Mouse (Mus musculus) CH12.LX (cell line): Measurements from ENCODE around the gene Pkp4. TPM values are rescaled to one million over a fixed set of nuclear protein-coding genes. Genes with fewer than 3 reads are reported as not detected.

ENCODE experiments used
- DNase-seq: peaks from one replicate; pipeline ENCODE4 v3.0.0-alpha.2; 2013; ENCODE audit errors: extremely low read depth
- H3K27ac ChIP-seq: 2 replicates; pipeline ENCODE4 v1.5.1; 2012; ENCODE audit warnings: low read depth, mild to moderate bottlenecking, control low read depth, moderate library complexity; ENCODE audit not compliant: insufficient read depth
- H3K27me3 ChIP-seq: replicated peaks from 2 replicates; pipeline ENCODE3; 2012; ENCODE audit warnings: inconsistent platforms
- H3K36me3 ChIP-seq, 2 experiments: replicated peaks in 1 of 2; 2 replicates each; pipeline versions ENCODE3 to v1.6.1; 2012; ENCODE audit warnings: inconsistent platforms in 1 of 2, low read length in 1 of 2, mild to moderate bottlenecking in 1 of 2, mixed read lengths in 1 of 2, moderate library complexity in 1 of 2; ENCODE audit not compliant: control insufficient read depth in 1 of 2, insufficient read depth in 1 of 2
- H3K4me1 ChIP-seq, 2 experiments: 2 replicates each; pipeline ENCODE4 v1.6.1; 2012; ENCODE audit warnings: inconsistent platforms in 1 of 2, moderate library complexity in 1 of 2; ENCODE audit not compliant: insufficient read depth in 2 of 2, control insufficient read depth in 1 of 2
- H3K4me2 ChIP-seq: 2 replicates; pipeline ENCODE4 v1.6.1; 2012; ENCODE audit warnings: low read depth, mild to moderate bottlenecking, control low read depth; ENCODE audit not compliant: poor library complexity, insufficient read depth, severe bottlenecking
- H3K4me3 ChIP-seq, 3 experiments: fragments of 150-350 bp in 1 of 3; sonication (generic) in 1 of 3; replicated peaks in 1 of 3; 2 replicates each; pipeline versions ENCODE3 to v1.5.1; 2011 to 2012; ENCODE audit warnings: low read depth in 2 of 3, low read length in 2 of 3, mild to moderate bottlenecking in 2 of 3, moderate library complexity in 2 of 3, control low read depth in 1 of 3, improper control_type of control experiment in 1 of 3, inconsistent platforms in 1 of 3, mixed read lengths in 1 of 3; ENCODE audit not compliant: poor library complexity in 1 of 3
- H3K79me2 ChIP-seq: replicated peaks from 2 replicates; pipeline ENCODE4 v1.6.1; 2012; ENCODE audit warnings: mild to moderate bottlenecking, moderate library complexity; ENCODE audit not compliant: control insufficient read depth, poor library complexity, insufficient read depth, severe bottlenecking; ENCODE audit errors: extremely low read depth
- H3K9ac ChIP-seq: 2 replicates; pipeline ENCODE4 v1.6.1; 2012; ENCODE audit warnings: low read depth, mild to moderate bottlenecking, control low read depth, moderate library complexity; ENCODE audit not compliant: insufficient read depth
- H3K9me3 ChIP-seq: replicated peaks from 2 replicates; pipeline ENCODE3; 2012; ENCODE audit warnings: low read length, inconsistent platforms, mixed read lengths
- BHLHE40 ChIP-seq: IDR thresholded peaks from 2 replicates; pipeline ENCODE4 v1.6.1; 2011; ENCODE audit warnings: mild to moderate bottlenecking, low read depth, low read length, improper control_type of control experiment
- GABPA ChIP-seq: IDR thresholded peaks from 2 replicates; pipeline ENCODE4 v1.6.1; 2012; ENCODE audit warnings: low read depth, low read length, improper control_type of control experiment, inconsistent platforms; ENCODE audit not compliant: insufficient replicate concordance
- JUN ChIP-seq: IDR thresholded peaks from 2 replicates; pipeline ENCODE4 v1.6.1; 2011; ENCODE audit warnings: low read depth, mild to moderate bottlenecking, low read length, improper control_type of control experiment, moderate library complexity; ENCODE audit not compliant: insufficient read depth
- KAT2A ChIP-seq: IDR thresholded peaks from 2 replicates; pipeline ENCODE4 v1.6.1; 2012; ENCODE audit warnings: low read length, improper control_type of control experiment, inconsistent platforms; ENCODE audit not compliant: insufficient replicate concordance
- MAX ChIP-seq: IDR thresholded peaks from 2 replicates; pipeline ENCODE4 v1.6.1; 2011; ENCODE audit warnings: low read length, improper control_type of control experiment
- MAZ ChIP-seq: IDR thresholded peaks from 2 replicates; pipeline ENCODE4 v1.6.1; 2012; ENCODE audit warnings: low read depth, mild to moderate bottlenecking, inconsistent platforms, low read length, improper control_type of control experiment, moderate library complexity
- POLR2AphosphoS2 ChIP-seq: IDR thresholded peaks from 2 replicates; pipeline ENCODE4 v1.6.1; 2011; ENCODE audit warnings: low read depth, low read length, improper control_type of control experiment
- RAD21 ChIP-seq: IDR thresholded peaks from 2 replicates; pipeline ENCODE4 v1.6.1; 2011; ENCODE audit warnings: low read depth, mild to moderate bottlenecking, low read length, improper control_type of control experiment, moderate library complexity
- SIN3A ChIP-seq: IDR thresholded peaks from 2 replicates; pipeline ENCODE4 v1.6.1; 2012; ENCODE audit warnings: low read length, improper control_type of control experiment, inconsistent platforms
- TCF12 ChIP-seq: IDR thresholded peaks from 2 replicates; pipeline ENCODE4 v1.6.1; 2014; ENCODE audit warnings: low read depth, mild to moderate bottlenecking, inconsistent platforms, low read length, improper control_type of control experiment
- ZKSCAN1 ChIP-seq: IDR thresholded peaks from 2 replicates; pipeline ENCODE4 v1.6.1; 2012; ENCODE audit warnings: low read depth, inconsistent platforms, low read length, improper control_type of control experiment, borderline replicate concordance
- dilution Hi-C: fragments of 300-500 bp; cut with MboI; formaldehyde crosslinking; loops from 2 replicates; pipeline ENCODE4 v1.14.3; 2020; ENCODE audit warnings: low sequenced_read_pairs; ENCODE audit not compliant: extremely low pct_unique_long_range_greater_than_20kb, extremely low pct_ligation_motif_present
- in situ Hi-C: fragments of 300-500 bp; cut with MboI; formaldehyde crosslinking; loops from 3 replicates; pipeline ENCODE4 v1.14.3; 2019; ENCODE audit warnings: low sequenced_read_pairs, low pct_ligation_motif_present, low pct_unique_long_range_greater_than_20kb, mixed read lengths
- polyA plus RNA-seq: library from polyadenylated mRNA; unstranded; fragments of >175 nt; gene quantifications from 2 replicates; pipeline ENCODE4 v1.2.1, GENCODE M21; 2012; ENCODE audit warnings: low read depth; ENCODE audit not compliant: insufficient read length
- total RNA-seq, 2 experiments: library from RNA; depleted of rRNA; stranded (reverse); fragments of 300-350 nt in 1 of 2; fragments of >200 nt in 1 of 2; gene quantifications; 2 replicates each; pipeline ENCODE4 v1.2.3; 2012 to 2014

The Pkp4 gene
- total and polyA plus RNA-seq, 3 experiments: not detected

GRCm38 (mm10) chr2:59342591-59343210, 182.1 kb downstream of the Pkp4 start:
- no peaks in the 10 kb centered on the region for H3K79me2 ChIP-seq
- no peaks in the 10 kb centered on the region for H3K27me3 ChIP-seq
- no peak overlapping the region for H3K27ac ChIP-seq
- no peak overlapping the region for H3K4me3 ChIP-seq
- peaks cover 89% of the 10 kb centered on the region for H3K9me3 ChIP-seq
- TF ChIP-seq POLR2AphosphoS2 (no peak), KAT2A (no peak), JUN (no peak), ZKSCAN1 (no peak)
- no peak overlapping the region for H3K4me2 ChIP-seq
- no peak overlapping the region for H3K9ac ChIP-seq
- no peaks in the 10 kb centered on the region for H3K36me3 ChIP-seq
- no peak for DNase-seq
- in situ Hi-C loops: no loop called here
- dilution Hi-C loops: no loop called here
- no peaks in the 10 kb centered on the region for H3K4me1 ChIP-seq

GRCm38 (mm10) chr2:59343834-59344233, 183.2 kb downstream of the Pkp4 start:
- H3K27me3 ChIP-seq: no peaks in the 10 kb centered on the region
- peaks cover 87% of the 10 kb centered on the region for H3K9me3 ChIP-seq
- dilution Hi-C loops: no loop called here

GRCm38 (mm10) chr2:59344699-59345098, 184.0 kb downstream of the Pkp4 start:
- dilution Hi-C loops: no loop called here
- Histone ChIP-seq H3K79me2 (no peaks in the 10 kb centered on the region), H3K4me3 (no peak overlapping the region), H3K27me3 (no peaks in the 10 kb centered on the region), H3K4me1 (no peaks in the 10 kb centered on the region), H3K9me3 (peaks cover 86% of the 10 kb centered on the region), H3K9ac (no peak overlapping the region), H3K27ac (no peak overlapping the region), H3K4me2 (no peak overlapping the region), H3K36me3 (no peaks in the 10 kb centered on the region)
- in situ Hi-C loops: no loop called here
- no peak for DNase-seq
- TF ChIP-seq JUN: no peak
- TF ChIP-seq, all 38 proteins: peak for 0

More at GRCm38 (mm10) chr2:59343834-59344233, 183.2 kb downstream of the Pkp4 start:
- TF ChIP-seq RAD21: no peak
- no peak for TF ChIP-seq SIN3A
- no peak for TF ChIP-seq GABPA
- no peak for TF ChIP-seq BHLHE40
- no peak for TF ChIP-seq POLR2AphosphoS2
- TF ChIP-seq MAZ: no peak
- TF ChIP-seq MAX: no peak
- no peak for TF ChIP-seq TCF12
- TF ChIP-seq ZKSCAN1: no peak
- TF ChIP-seq, all 38 proteins: peak for 0
- H3K79me2 ChIP-seq: no peaks in the 10 kb centered on the region
- no peak for DNase-seq
- no peaks in the 10 kb centered on the region for H3K4me1 ChIP-seq
- no peaks in the 10 kb centered on the region for H3K36me3 ChIP-seq
- no peak overlapping the region for H3K4me2 ChIP-seq
- in situ Hi-C loops: no loop called here
- no peak overlapping the region for H3K4me3 ChIP-seq
- H3K27ac ChIP-seq: no peak overlapping the region
- no peak overlapping the region for H3K9ac ChIP-seq
